ENCODE assay signal across 28 mouse cellular contexts in the genomic region with DNA sequence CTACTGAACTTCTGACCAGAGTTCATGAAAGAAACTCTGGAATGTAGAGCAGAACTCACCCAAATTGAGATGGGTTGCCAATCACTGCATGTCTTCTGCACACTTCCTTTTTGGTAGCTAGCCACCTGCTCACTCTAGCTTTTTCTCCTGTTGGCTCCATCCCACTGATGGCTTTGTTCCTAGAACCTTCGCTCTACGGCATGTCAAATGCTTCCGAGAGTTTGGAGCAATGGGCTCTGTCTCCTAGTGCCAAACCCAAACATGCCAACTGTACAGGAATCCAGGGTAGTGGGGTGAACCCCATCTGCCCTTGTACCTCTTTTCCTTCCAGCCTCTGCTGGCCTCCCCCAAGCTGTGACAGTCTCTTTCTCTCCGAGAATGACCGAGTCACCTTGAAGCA.
A peak's percentile ranks its signal among the peaks of the same experiment; 100 is the strongest.
DNase-seq lines count a peak whose midpoint lies in the region; ATAC-seq lines count a peak whose summit lies in the region.
"Had no signal": no experiment of that assay in that cellular context is flagged by ENCODE, and none has a peak within 500 bp of the region (broad histone marks: within the 10 kb centered on the region; RNA-seq: fewer than 3 reads in every experiment).

No protein-coding gene starts in this region.

- H3K4me1 ChIP-seq in intestine, embryonic 14.5 days (replicated peaks; ENCODE audit: control insufficient read depth, insufficient read depth, low read length), result no peaks in the 10 kb centered on the region
- H3K4me1 ChIP-seq in intestine, embryonic 16.5 days (ENCODE audit: control insufficient read depth, insufficient read depth, low read length), result no peaks in the 10 kb centered on the region
- H3K4me1 ChIP-seq: limb, embryonic 10.5 days; limb, embryonic 15.5 days; liver, embryonic 13.5 days had no signal

- no peak overlapping the region for H3K4me2 ChIP-seq in intestine, embryonic 14.5 days (ENCODE audit: low read length)
- H3K4me2 ChIP-seq in intestine, embryonic 16.5 days (ENCODE audit: low read depth, low read length), result no peak overlapping the region
- H3K4me2 ChIP-seq: forebrain, embryonic 13.5 days; heart, embryonic 11.5 days; hindbrain, embryonic 13.5 days; limb, embryonic 15.5 days; liver, embryonic 13.5 days; midbrain, embryonic 13.5 days had no signal

- no peaks in the 10 kb centered on the region for H3K27me3 ChIP-seq in intestine, embryonic 14.5 days (replicated peaks; ENCODE audit: control insufficient read depth, insufficient read depth, low read length)
- H3K27me3 ChIP-seq in intestine, embryonic 16.5 days (replicated peaks; ENCODE audit: control insufficient read depth, insufficient read depth, low read length), result no peaks in the 10 kb centered on the region
- H3K27me3 ChIP-seq: forebrain, embryonic 13.5 days; hindbrain, embryonic 13.5 days; limb, embryonic 15.5 days; liver, embryonic 13.5 days; midbrain, embryonic 13.5 days had no signal

- no peak overlapping the region for H3K27ac ChIP-seq in intestine, embryonic 14.5 days (ENCODE audit: low read depth)
- H3K27ac ChIP-seq in intestine, embryonic 16.5 days (ENCODE audit: low read length), result no peak overlapping the region
- H3K27ac ChIP-seq: forebrain, embryonic 13.5 days; hindbrain, embryonic 13.5 days; kidney, postnatal 0 days; limb, embryonic 10.5 days; limb, embryonic 15.5 days; liver, embryonic 13.5 days; macrophage; midbrain, embryonic 13.5 days had no signal

- no peaks in the 10 kb centered on the region for H3K9me3 ChIP-seq in intestine, embryonic 14.5 days (ENCODE audit: control insufficient read depth, low read length)
- H3K9me3 ChIP-seq in intestine, embryonic 16.5 days (ENCODE audit: control insufficient read depth, low read length), result no peaks in the 10 kb centered on the region
- H3K9me3 ChIP-seq: forebrain, embryonic 13.5 days; hindbrain, embryonic 13.5 days; limb, embryonic 10.5 days; limb, embryonic 15.5 days; midbrain, embryonic 13.5 days had no signal

- WGBS in intestine, embryonic 14.5 days, result 96% methylated on average over 5 of the region's 5 CpGs
- 93% methylated on average over 5 of the region's 5 CpGs for WGBS in intestine, embryonic 16.5 days

- H3K4me3 ChIP-seq in intestine, embryonic 14.5 days (ENCODE audit: low read depth, low read length), result no peak overlapping the region
- H3K4me3 ChIP-seq in intestine, embryonic 16.5 days (ENCODE audit: low read length), result no peak overlapping the region
- H3K4me3 ChIP-seq: forebrain, embryonic 13.5 days; hindbrain, embryonic 13.5 days; limb, embryonic 10.5 days; limb, embryonic 15.5 days; liver, embryonic 13.5 days; midbrain, embryonic 13.5 days had no signal

- ATAC-seq in intestine, embryonic 14.5 days (replicated peaks; ENCODE audit: low FRiP score, low TSS enrichment, low read depth), result no peak
- no peak for ATAC-seq in intestine, embryonic 16.5 days
- ATAC-seq: forebrain, embryonic 13.5 days; inflammation-experienced regulatory T-cells, adult 6 months; midbrain, embryonic 13.5 days had no signal

- DNase-seq in intestine, embryonic 14.5 days (ENCODE audit: low spot score), result peak; percentile 13
- peak; percentile 79 for DNase-seq in cerebellum, adult 11 months
- peak; percentile 94 for DNase-seq in cerebellum, adult 9-10 months
- DNase-seq in cerebellum, postnatal 36 days, result peak; percentile 75 to 83
- no peak for DNase-seq in right cerebral cortex, postnatal 36 days (ENCODE audit: low spot score in 2 of 2)
- DNase-seq in right cerebral cortex, postnatal 25 days, result no peak
- DNase-seq: adrenal gland, adult 2 months; adrenal gland, postnatal 36 days; gastrocnemius, postnatal 25 days; heart, adult 18-20 months; heart, postnatal 4 days; kidney, adult 8-10 months; kidney, postnatal 4 days; liver, embryonic 13.5 days; lung, adult 2 months; lung, postnatal 10 days; right cerebral cortex, adult 18-20 months; thymus, postnatal 4 days had no signal

- no peaks in the 10 kb centered on the region for H3K36me3 ChIP-seq in intestine, embryonic 14.5 days (ENCODE audit: control insufficient read depth, insufficient read depth, low read length)
- H3K36me3 ChIP-seq in intestine, embryonic 16.5 days (ENCODE audit: control insufficient read depth, insufficient read depth, low read length), result no peaks in the 10 kb centered on the region
- H3K36me3 ChIP-seq: hindbrain, embryonic 13.5 days; limb, embryonic 10.5 days; limb, embryonic 15.5 days; liver, embryonic 13.5 days; midbrain, embryonic 13.5 days had no signal

- H3K9ac ChIP-seq in intestine, embryonic 14.5 days (ENCODE audit: low read length), result no peak overlapping the region
- H3K9ac ChIP-seq in intestine, embryonic 16.5 days (ENCODE audit: low read depth, low read length), result no peak overlapping the region
- H3K9ac ChIP-seq: forebrain, embryonic 13.5 days; hindbrain, embryonic 13.5 days; limb, embryonic 15.5 days; liver, embryonic 13.5 days; midbrain, embryonic 13.5 days had no signal

Comparison
In these comparisons a context has a peak if more than half of its experiments do, and no peak if none do; other contexts are left out.
1. DNase-seq: peak in intestine, embryonic 14.5 days (single experiment), cerebellum, adult 11 months (single experiment), cerebellum, adult 9-10 months (single experiment) and cerebellum, postnatal 36 days (2 of 2); none in right cerebral cortex, postnatal 36 days (0 of 2) and right cerebral cortex, postnatal 25 days (single experiment).